Mouse (Mus musculus): ENCODE results near the gene Eri3. TPM values are rescaled to one million over a fixed set of nuclear protein-coding genes. Genes with fewer than 3 reads are reported as not detected.

Eri3 gene
- total and polyA plus RNA-seq, 2 experiments from 2014 or later = 267 to 295 TPM

DNA sequence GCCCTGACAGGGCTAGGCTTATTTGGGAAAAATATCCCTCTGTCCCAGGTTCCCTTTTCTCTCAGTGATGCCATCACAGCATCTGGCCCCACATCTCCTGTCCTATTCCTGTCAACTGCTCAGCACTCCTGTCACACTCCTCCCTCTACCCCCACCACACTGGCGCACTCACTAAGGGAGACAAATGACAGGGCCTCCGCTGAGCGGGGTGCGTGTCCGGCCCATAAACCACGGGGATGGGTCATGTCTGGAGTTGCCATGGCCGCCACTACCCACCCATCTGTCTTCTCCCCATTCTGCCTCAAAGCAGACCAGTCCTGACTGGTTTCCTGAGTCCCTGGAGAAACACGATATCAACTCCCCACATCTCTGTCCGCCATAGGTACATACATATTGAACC, 121.9 kb downstream of the Eri3 start:
- peaks cover 38% of the 10 kb centered on the region for H3K36me3 ChIP-seq (ENCODE audit: insufficient read depth, low read length)
- WGBS = 67% methylated on average over 9 of the region's 9 CpGs
- no peaks in the 10 kb centered on the region for H3K9me3 ChIP-seq (ENCODE audit: low read length)
- no peak for DNase-seq (ENCODE audit: low spot score)
- no peaks in the 10 kb centered on the region for H3K27me3 ChIP-seq (ENCODE audit: insufficient read depth, low read length)
- no peak overlapping the region for H3K4me2 ChIP-seq (ENCODE audit: low read depth, low read length)
- H3K9ac ChIP-seq (replicated peaks; ENCODE audit: low read length) = no peak overlapping the region
- no peaks in the 10 kb centered on the region for H3K4me1 ChIP-seq (ENCODE audit: insufficient read depth, low read length)
- TF ChIP-seq CTCF (IDR thresholded peaks at IDR 0.05; ENCODE audit: low read depth) = no peak
- 0 out of 2 replicates have a peak, but pooled peaks have one; percentile 31 for ATAC-seq
- no peak overlapping the region for H3K27ac ChIP-seq
- H3K4me3 ChIP-seq (ENCODE audit: low read length) = no peak overlapping the region

DNA sequence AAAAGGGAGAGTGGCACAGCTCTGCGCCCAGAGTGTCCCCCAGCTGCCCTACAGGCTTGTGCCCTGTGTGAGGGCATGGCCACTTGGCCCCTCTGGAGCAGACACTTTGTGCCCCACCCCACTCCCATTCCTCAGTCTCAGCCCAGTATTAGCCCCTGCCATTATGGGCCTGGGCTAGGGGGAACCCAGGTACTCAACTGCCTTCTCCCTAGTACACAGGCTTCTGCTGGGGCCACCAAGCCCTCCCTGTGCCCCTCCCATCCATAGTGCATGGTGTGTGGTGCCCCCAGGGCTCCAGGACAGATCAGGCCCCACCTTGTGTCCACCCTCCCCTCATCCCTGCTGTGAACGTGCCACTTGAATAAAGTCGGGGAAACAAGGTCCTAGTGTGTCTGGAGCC, 123.7 kb downstream of the Eri3 start:
- ATAC-seq (0 out of 2 replicates have a peak, but pooled peaks have one; percentile 11), DNase-seq (ENCODE audit: low spot score) (no peak)
- Histone ChIP-seq H3K27ac (no peak overlapping the region), H3K27me3 (ENCODE audit: insufficient read depth, low read length) (no peaks in the 10 kb centered on the region), H3K36me3 (ENCODE audit: insufficient read depth, low read length) (peaks cover 55% of the 10 kb centered on the region), H3K4me3 (ENCODE audit: low read length) (no peak overlapping the region), H3K4me2 (ENCODE audit: low read depth, low read length) (no peak overlapping the region), H3K9me3 (ENCODE audit: low read length) (no peaks in the 10 kb centered on the region), H3K4me1 (ENCODE audit: insufficient read depth, low read length) (no peaks in the 10 kb centered on the region), H3K9ac (replicated peaks; ENCODE audit: low read length) (no peak overlapping the region)
- TF ChIP-seq CTCF (IDR thresholded peaks at IDR 0.05; ENCODE audit: low read depth) = no peak
- WGBS = 83% methylated on average over 3 of the region's 3 CpGs

DNA sequence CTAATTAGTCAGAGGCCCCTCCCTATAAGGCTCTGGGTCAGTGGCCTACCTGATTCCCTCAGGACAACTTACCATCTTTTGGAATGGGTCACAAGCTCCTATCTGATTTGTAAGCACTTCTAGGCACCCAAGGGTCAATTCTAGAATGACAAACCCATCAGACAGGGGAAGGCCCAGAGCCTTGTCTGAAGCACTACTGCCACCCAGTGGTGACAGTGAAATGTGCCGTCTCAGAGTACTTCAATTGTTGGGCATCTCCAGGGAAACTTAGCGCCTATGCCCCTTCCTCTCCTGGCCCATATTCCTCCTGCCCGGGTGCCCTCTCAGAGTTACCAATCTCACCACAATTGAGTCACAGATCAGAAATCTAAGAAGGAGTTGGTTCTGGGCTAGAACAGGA, 126.7 kb downstream of the Eri3 start:
- Histone ChIP-seq H3K4me2 (ENCODE audit: low read depth, low read length) (no peak overlapping the region), H3K27ac (no peak overlapping the region), H3K36me3 (ENCODE audit: insufficient read depth, low read length) (peaks cover 68% of the 10 kb centered on the region), H3K9ac (replicated peaks; ENCODE audit: low read length) (no peak overlapping the region), H3K27me3 (ENCODE audit: insufficient read depth, low read length) (no peaks in the 10 kb centered on the region), H3K4me1 (ENCODE audit: insufficient read depth, low read length) (peaks cover 3% of the 10 kb centered on the region; the same call in 1 of the 2 replicates), H3K4me3 (ENCODE audit: low read length) (no peak overlapping the region), H3K9me3 (ENCODE audit: low read length) (no peaks in the 10 kb centered on the region)
- peak; percentile 66 for ATAC-seq
- 3% methylated on average over 3 of the region's 3 CpGs for WGBS
- TF ChIP-seq CTCF (IDR thresholded peaks at IDR 0.05; ENCODE audit: low read depth) = peak; percentile 93
- peak; percentile 92 for DNase-seq (ENCODE audit: low spot score)

DNA sequence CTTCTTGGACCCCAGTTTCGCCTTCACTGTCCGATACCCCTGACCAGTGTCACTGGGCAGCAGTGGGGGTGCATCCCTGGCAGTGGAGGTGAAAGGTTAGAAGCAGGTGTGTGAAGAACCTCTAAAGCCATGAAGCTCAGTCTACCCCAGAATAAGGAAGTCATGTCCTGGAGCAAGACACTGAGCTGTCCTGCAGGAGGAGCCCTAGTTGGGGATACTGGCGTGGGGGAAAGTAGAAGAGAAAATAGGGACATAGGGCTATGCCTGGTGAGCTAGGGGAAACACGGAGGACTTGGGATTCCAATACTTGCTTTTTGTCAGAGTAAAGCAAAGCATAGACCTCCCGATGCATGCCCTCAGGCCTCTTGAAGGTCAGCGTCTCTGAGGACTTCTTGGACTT, 130.8 kb downstream of the Eri3 start:
- H3K4me3 ChIP-seq (ENCODE audit: low read length) = peak overlapping the region; percentile 94
- ATAC-seq (no peak), DNase-seq (ENCODE audit: low spot score) (no peak)
- no peak; the same call in 1 of the 2 replicates for TF ChIP-seq CTCF (IDR thresholded peaks at IDR 0.05; ENCODE audit: low read depth)
- peaks cover 38% of the 10 kb centered on the region for H3K36me3 ChIP-seq (ENCODE audit: insufficient read depth, low read length)
- H3K4me2 ChIP-seq (ENCODE audit: low read depth, low read length) = peak overlapping the region; percentile 83
- H3K4me1 ChIP-seq (ENCODE audit: insufficient read depth, low read length) = peaks cover 3% of the 10 kb centered on the region; the same call in 1 of the 2 replicates
- WGBS = 81% methylated on average over 6 of the region's 6 CpGs
- H3K27ac ChIP-seq = no peak overlapping the region
- H3K9ac ChIP-seq (replicated peaks; ENCODE audit: low read length) = no peak overlapping the region
- no peaks in the 10 kb centered on the region for H3K27me3 ChIP-seq (ENCODE audit: insufficient read depth, low read length)
- no peaks in the 10 kb centered on the region for H3K9me3 ChIP-seq (ENCODE audit: low read length)

DNA sequence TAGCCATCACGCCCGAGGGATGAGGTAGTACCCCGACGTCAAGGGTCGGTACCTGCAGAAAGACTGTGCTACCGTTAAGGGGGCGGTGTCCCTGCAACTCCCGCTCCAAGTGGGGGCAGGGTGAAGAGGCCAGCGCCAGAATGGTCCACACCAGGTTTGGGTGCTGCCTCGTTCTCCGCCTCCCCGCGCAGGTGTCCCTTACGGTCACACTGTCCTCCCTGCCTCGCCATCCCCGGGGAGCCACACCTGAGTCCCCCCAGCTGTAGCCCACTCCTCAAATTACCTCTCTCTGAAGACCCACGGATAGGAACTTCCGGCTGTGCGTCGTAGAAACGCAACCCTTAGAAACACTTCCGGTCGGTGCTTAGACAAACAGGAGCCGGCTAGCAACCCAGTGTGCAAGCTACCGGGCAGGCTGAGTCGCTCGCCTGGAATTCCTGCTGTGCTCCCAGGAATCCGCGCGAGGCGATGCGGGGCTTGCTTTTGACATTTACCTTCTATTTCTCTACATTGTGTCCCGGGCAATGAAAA, 131.8 kb downstream of the Eri3 start, which contains the start of gene Dmap1:
TSS of gene Dmap1 (minus strand) at position 343 of the 531 bp plus-strand sequence.
- Histone ChIP-seq H3K27ac (peak within 1 kb of the TSS; percentile 22), H3K9ac (replicated peaks; ENCODE audit: low read length) (peak within 1 kb of the TSS; percentile 83), H3K4me2 (ENCODE audit: low read depth, low read length) (peak within 1 kb of the TSS; percentile 83), H3K9me3 (ENCODE audit: low read length) (no peaks in the 10 kb centered on the region), H3K36me3 (ENCODE audit: insufficient read depth, low read length) (peaks cover 30% of the 10 kb centered on the region), H3K4me3 (ENCODE audit: low read length) (peak within 1 kb of the TSS; percentile 94), H3K4me1 (ENCODE audit: insufficient read depth, low read length) (peaks cover 3% of the 10 kb centered on the region; the same call in 1 of the 2 replicates), H3K27me3 (ENCODE audit: insufficient read depth, low read length) (no peaks in the 10 kb centered on the region)
- under 1% methylated on average over 33 of the region's 33 CpGs for WGBS
- DNase-seq (ENCODE audit: low spot score) = peak; percentile 95
- ATAC-seq = peak; percentile 89
- TF ChIP-seq CTCF (IDR thresholded peaks at IDR 0.05; ENCODE audit: low read depth) = peak; percentile 29; the same call in 1 of the 2 replicates

DNA sequence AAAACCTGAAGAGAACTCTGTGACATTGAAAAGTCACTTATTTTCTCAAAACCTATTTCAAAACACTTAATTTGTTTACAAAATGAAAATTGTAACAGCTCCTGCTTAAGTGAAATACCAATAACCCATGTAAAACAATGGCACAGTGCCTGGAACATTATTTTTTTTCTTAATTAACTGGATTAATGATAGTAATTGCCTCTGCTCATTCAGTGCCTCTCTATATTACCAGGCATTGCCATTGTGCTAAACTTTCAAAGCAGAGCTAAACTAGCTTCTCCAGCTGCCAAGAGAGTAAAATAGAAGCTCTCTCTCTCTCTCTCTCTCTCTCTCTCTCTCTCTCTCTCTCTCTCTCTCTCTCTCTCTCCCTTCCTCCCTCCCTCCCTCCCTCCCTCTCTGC, 132.3 kb downstream of the Eri3 start:
- peak; percentile 13; the same call in 1 of the 2 replicates for ATAC-seq
- no peak for TF ChIP-seq CTCF (IDR thresholded peaks at IDR 0.05; ENCODE audit: low read depth)
- H3K9ac ChIP-seq (replicated peaks; ENCODE audit: low read length) = peak overlapping the region; percentile 83; the same call in 1 of the 2 replicates

More for the DNA sequence above, 132.3 kb downstream of the Eri3 start:
- peaks cover 26% of the 10 kb centered on the region for H3K36me3 ChIP-seq (ENCODE audit: insufficient read depth, low read length)
- H3K4me2 ChIP-seq (ENCODE audit: low read depth, low read length) = peak overlapping the region; percentile 83
- peaks cover 3% of the 10 kb centered on the region; the same call in 1 of the 2 replicates for H3K4me1 ChIP-seq (ENCODE audit: insufficient read depth, low read length)
- no peak for DNase-seq (ENCODE audit: low spot score)
- H3K27me3 ChIP-seq (ENCODE audit: insufficient read depth, low read length) = no peaks in the 10 kb centered on the region
- no peaks in the 10 kb centered on the region for H3K9me3 ChIP-seq (ENCODE audit: low read length)
- H3K4me3 ChIP-seq (ENCODE audit: low read length) = peak overlapping the region; percentile 94
- peak overlapping the region; percentile 22; the same call in 1 of the 2 replicates for H3K27ac ChIP-seq

Measured in hindbrain, postnatal 0 days (tissue).